Mouse (Mus musculus): ENCODE data around the gene Tle4. TPM values are rescaled to one million over a fixed set of nuclear protein-coding genes. Genes with fewer than 3 reads are reported as not detected.

The Tle4 gene
- polyA plus RNA-seq, 1 experiment from 2014 or later: 11.7 TPM

GRCm38 (mm10) chr19:14598690-14599288, 938 bp upstream of the Tle4 start:
- peak; percentile 22 for ATAC-seq (ENCODE audit: insufficient number of reproducible peaks, insufficient read depth, low FRiP score, low read depth)
- Histone ChIP-seq H3K4me3 (ENCODE audit: control insufficient read depth in 1 of 2, insufficient read depth in 1 of 2, low read depth in 1 of 2, low read length in 2 of 2) (peak overlapping the region; percentile 57 to 70), H3K4me1 (ENCODE audit: control insufficient read depth in 2 of 2, insufficient read depth in 2 of 2, low read length in 2 of 2) (peaks cover 2 to 15% of the 10 kb centered on the region in 2 experiments; a peak in 3 of 4 replicates), H3K27ac (replicated peaks in 1 of 2; ENCODE audit: control insufficient read depth in 1 of 2, insufficient read depth in 1 of 2, low read depth in 2 of 2, low read length in 2 of 2) (peak overlapping the region; percentile 89 to 92), H3K36me3 (ENCODE audit: control insufficient read depth, insufficient read depth, low read length) (0 out of 2 replicates have a peak, but pooled peaks cover under 1% of the 10 kb centered on the region), H3K27me3 (ENCODE audit: control insufficient read depth, insufficient read depth, low read length) (peaks cover 4% of the 10 kb centered on the region), H3K9ac (ENCODE audit: low read length) (peak overlapping the region; percentile 79), H3K4me2 (ENCODE audit: low read length) (peak overlapping the region; percentile 72), H3K9me3 (ENCODE audit: control insufficient read depth, low read length) (no peaks in the 10 kb centered on the region)
- under 1% methylated on average over 46 of the region's 46 CpGs for WGBS

GRCm38 (mm10) chr19:14596941-14597916, 622 bp downstream of the Tle4 start:
- WGBS: under 1% methylated on average over 115 of the region's 120 CpGs

GRCm38 (mm10) chr19:14596358-14596940, 1.4 kb downstream of the Tle4 start:
- H3K27me3 ChIP-seq (ENCODE audit: control insufficient read depth, insufficient read depth, low read length): no peaks in the 10 kb centered on the region
- H3K27ac ChIP-seq (replicated peaks in 1 of 2; ENCODE audit: control insufficient read depth in 1 of 2, insufficient read depth in 1 of 2, low read depth in 2 of 2, low read length in 2 of 2): peak overlapping the region in 1 of 2 experiments; percentile 92; a peak in 2 of 4 replicates
- H3K4me2 ChIP-seq (ENCODE audit: low read length): peak overlapping the region; percentile 76
- WGBS: 1% methylated on average over 12 of the region's 12 CpGs
- H3K4me3 ChIP-seq (ENCODE audit: control insufficient read depth in 1 of 2, insufficient read depth in 1 of 2, low read depth in 1 of 2, low read length in 2 of 2): peak overlapping the region; percentile 86 to 99
- H3K4me1 ChIP-seq (ENCODE audit: control insufficient read depth in 2 of 2, insufficient read depth in 2 of 2, low read length in 2 of 2): peaks cover 2 to 18% of the 10 kb centered on the region in 2 experiments; a peak in 3 of 4 replicates
- no peaks in the 10 kb centered on the region for H3K9me3 ChIP-seq (ENCODE audit: control insufficient read depth, low read length)
- no peak for ATAC-seq (ENCODE audit: insufficient number of reproducible peaks, insufficient read depth, low FRiP score, low read depth)
- H3K36me3 ChIP-seq (ENCODE audit: control insufficient read depth, insufficient read depth, low read length): peaks cover 13% of the 10 kb centered on the region; the same call in 1 of the 2 replicates
- peak overlapping the region; percentile 93 for H3K9ac ChIP-seq (ENCODE audit: low read length)

More at GRCm38 (mm10) chr19:14596941-14597916, 622 bp downstream of the Tle4 start:
- peaks cover 8% of the 10 kb centered on the region; the same call in 1 of the 2 replicates for H3K36me3 ChIP-seq (ENCODE audit: control insufficient read depth, insufficient read depth, low read length)
- ATAC-seq (ENCODE audit: insufficient number of reproducible peaks, insufficient read depth, low FRiP score, low read depth): no peak
- no peaks in the 10 kb centered on the region for H3K9me3 ChIP-seq (ENCODE audit: control insufficient read depth, low read length)
- peak overlapping the region; percentile 76 for H3K4me2 ChIP-seq (ENCODE audit: low read length)
- peak overlapping the region; percentile 86 to 99 for H3K4me3 ChIP-seq (ENCODE audit: control insufficient read depth in 1 of 2, insufficient read depth in 1 of 2, low read depth in 1 of 2, low read length in 2 of 2)
- peak overlapping the region; percentile 92 to 95 for H3K27ac ChIP-seq (replicated peaks in 1 of 2; ENCODE audit: control insufficient read depth in 1 of 2, insufficient read depth in 1 of 2, low read depth in 2 of 2, low read length in 2 of 2)
- peak overlapping the region; percentile 93 for H3K9ac ChIP-seq (ENCODE audit: low read length)
- peaks cover 2 to 18% of the 10 kb centered on the region in 2 experiments; a peak in 3 of 4 replicates for H3K4me1 ChIP-seq (ENCODE audit: control insufficient read depth in 2 of 2, insufficient read depth in 2 of 2, low read length in 2 of 2)
- H3K27me3 ChIP-seq (ENCODE audit: control insufficient read depth, insufficient read depth, low read length): no peaks in the 10 kb centered on the region

- peaks cover 2 to 18% of the 10 kb centered on the region in 2 experiments; a peak in 3 of 4 replicates for H3K4me1 ChIP-seq (ENCODE audit: control insufficient read depth in 2 of 2, insufficient read depth in 2 of 2, low read length in 2 of 2)
- H3K4me3 ChIP-seq (ENCODE audit: control insufficient read depth in 1 of 2, insufficient read depth in 1 of 2, low read depth in 1 of 2, low read length in 2 of 2): peak overlapping the region; percentile 27 to 86; a peak in 3 of 4 replicates
- 0 out of 2 replicates have a peak overlapping the region, but pooled peaks have one; percentile 19 for H3K9ac ChIP-seq (ENCODE audit: low read length)
- H3K4me2 ChIP-seq (ENCODE audit: low read length): peak overlapping the region; percentile 76
- H3K9me3 ChIP-seq (ENCODE audit: control insufficient read depth, low read length): no peaks in the 10 kb centered on the region
- 16% methylated on average over 11 of the region's 11 CpGs for WGBS
- H3K27me3 ChIP-seq (ENCODE audit: control insufficient read depth, insufficient read depth, low read length): no peaks in the 10 kb centered on the region
- H3K27ac ChIP-seq (replicated peaks in 1 of 2; ENCODE audit: control insufficient read depth in 1 of 2, insufficient read depth in 1 of 2, low read depth in 2 of 2, low read length in 2 of 2): 0 out of 4 replicates have a peak overlapping the region, but pooled peaks of 1 of the 2 experiments have one; percentile 3
- no peak for ATAC-seq (ENCODE audit: insufficient number of reproducible peaks, insufficient read depth, low FRiP score, low read depth)
- H3K36me3 ChIP-seq (ENCODE audit: control insufficient read depth, insufficient read depth, low read length): peaks cover 20% of the 10 kb centered on the region
Observed at GRCm38 (mm10) chr19:14595390-14595997, 2.4 kb downstream of the Tle4 start.

GRCm38 (mm10) chr19:14594537-14594936, 3.3 kb downstream of the Tle4 start:
- no peak overlapping the region for H3K9ac ChIP-seq (ENCODE audit: low read length)
- H3K27ac ChIP-seq (replicated peaks in 1 of 2; ENCODE audit: control insufficient read depth in 1 of 2, insufficient read depth in 1 of 2, low read depth in 2 of 2, low read length in 2 of 2): no peak overlapping the region
- no peaks in the 10 kb centered on the region for H3K9me3 ChIP-seq (ENCODE audit: control insufficient read depth, low read length)
- peaks cover 29% of the 10 kb centered on the region for H3K36me3 ChIP-seq (ENCODE audit: control insufficient read depth, insufficient read depth, low read length)
- ATAC-seq (ENCODE audit: insufficient number of reproducible peaks, insufficient read depth, low FRiP score, low read depth): no peak
- peaks cover 2 to 18% of the 10 kb centered on the region in 2 experiments; a peak in 3 of 4 replicates for H3K4me1 ChIP-seq (ENCODE audit: control insufficient read depth in 2 of 2, insufficient read depth in 2 of 2, low read length in 2 of 2)
- WGBS: 87% methylated on average over 3 of the region's 3 CpGs
- H3K4me2 ChIP-seq (ENCODE audit: low read length): peak overlapping the region; percentile 76
- H3K4me3 ChIP-seq (ENCODE audit: control insufficient read depth in 1 of 2, insufficient read depth in 1 of 2, low read depth in 1 of 2, low read length in 2 of 2): no peak overlapping the region
- H3K27me3 ChIP-seq (ENCODE audit: control insufficient read depth, insufficient read depth, low read length): no peaks in the 10 kb centered on the region

- WGBS: 82% methylated on average over 10 of the region's 10 CpGs
Observed at GRCm38 (mm10) chr19:14591809-14592535, 5.9 kb downstream of the Tle4 start.

More at GRCm38 (mm10) chr19:14591809-14592535, 5.9 kb downstream of the Tle4 start:
- peaks cover 31% of the 10 kb centered on the region for H3K36me3 ChIP-seq (ENCODE audit: control insufficient read depth, insufficient read depth, low read length)
- no peak overlapping the region for H3K9ac ChIP-seq (ENCODE audit: low read length)
- no peaks in the 10 kb centered on the region for H3K9me3 ChIP-seq (ENCODE audit: control insufficient read depth, low read length)
- H3K27me3 ChIP-seq (ENCODE audit: control insufficient read depth, insufficient read depth, low read length): no peaks in the 10 kb centered on the region
- no peak overlapping the region for H3K4me2 ChIP-seq (ENCODE audit: low read length)
- H3K4me3 ChIP-seq (ENCODE audit: control insufficient read depth in 1 of 2, insufficient read depth in 1 of 2, low read depth in 1 of 2, low read length in 2 of 2): no peak overlapping the region
- H3K4me1 ChIP-seq (ENCODE audit: control insufficient read depth in 2 of 2, insufficient read depth in 2 of 2, low read length in 2 of 2): peaks cover 0 to 20% of the 10 kb centered on the region in 2 experiments; a peak in 3 of 4 replicates
- no peak overlapping the region for H3K27ac ChIP-seq (replicated peaks in 1 of 2; ENCODE audit: control insufficient read depth in 1 of 2, insufficient read depth in 1 of 2, low read depth in 2 of 2, low read length in 2 of 2)
- ATAC-seq (ENCODE audit: insufficient number of reproducible peaks, insufficient read depth, low FRiP score, low read depth): no peak

Measured in heart, embryonic 14.5 days (tissue).